Mouse (Mus musculus) c-Kit-positive CD71-positive TER-119-negative erythroid progenitor cells, embryonic 14.5 days (primary cell): Measurements from ENCODE around the gene Qdpr.

Source experiments
- DNase-seq: peaks from one replicate; pipeline ENCODE4 v3.0.0-alpha.2; 2013; ENCODE audit warnings: low read depth

The Qdpr gene

DNA sequence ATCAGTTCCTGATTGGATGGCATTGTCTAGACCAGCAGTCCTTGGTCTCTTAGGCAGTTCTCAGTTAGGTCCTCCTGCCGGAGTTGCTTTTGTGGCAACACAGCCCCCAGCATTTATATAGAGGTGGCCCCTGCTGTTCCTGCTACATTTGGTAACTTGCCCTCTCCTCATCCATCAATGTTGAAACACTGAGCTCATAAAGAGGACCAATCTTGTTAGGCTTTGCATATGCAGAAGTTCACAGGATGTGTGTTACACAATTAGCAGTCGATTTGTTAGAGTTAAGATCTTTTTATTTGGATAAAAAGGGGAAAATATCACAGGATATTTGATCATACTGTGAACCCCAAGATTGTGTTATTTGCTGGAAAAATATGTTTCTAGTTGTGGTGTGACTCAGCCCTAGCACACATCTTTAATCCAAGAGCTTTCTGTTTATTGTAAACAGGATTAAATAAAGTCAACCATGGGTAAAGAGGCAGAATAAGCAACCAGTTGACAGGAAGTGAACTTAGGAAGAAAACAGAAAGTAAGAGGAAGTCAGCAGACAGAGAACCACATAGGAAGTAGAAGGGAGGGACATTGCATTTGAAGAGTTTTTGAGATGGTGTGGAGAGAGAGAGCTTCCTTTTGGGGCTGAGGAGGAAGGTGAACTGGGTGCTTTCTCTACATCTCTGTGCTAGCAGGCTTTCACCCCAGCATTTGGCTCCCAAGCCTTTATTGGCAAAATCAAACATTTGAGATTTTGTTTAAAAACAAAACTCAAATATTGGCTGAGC is 65.8 kb downstream of the Qdpr start:
- DNase-seq = no peak
